Mouse (Mus musculus) embryonic facial prominence, embryonic 15.5 days (tissue): ENCODE data around the gene Jpt1. TPM values are rescaled to one million over a fixed set of nuclear protein-coding genes. Genes with fewer than 3 reads are reported as not detected.

Source experiments
- ATAC-seq: fragments of 200-750 bp; cut with Nextera tagmentation; 2 replicates; pipeline ENCODE4 v1.8.0; 2017; ENCODE audit warnings: low read depth, moderate TSS enrichment; ENCODE audit not compliant: insufficient number of reproducible peaks, low FRiP score, low TSS enrichment
- H3K27ac ChIP-seq: fragments of 300-500 bp; sonication (generic); replicated peaks from 2 replicates; pipeline ENCODE4 v1.5.1; 2015; ENCODE audit warnings: mild to moderate bottlenecking, inconsistent platforms
- H3K27me3 ChIP-seq: fragments of 300-500 bp; sonication (generic); 2 replicates; pipeline ENCODE4 v1.6.1; 2015; ENCODE audit warnings: inconsistent platforms
- H3K36me3 ChIP-seq: fragments of 300-500 bp; sonication (generic); 2 replicates; pipeline ENCODE4 v1.6.1; 2015; ENCODE audit warnings: mild to moderate bottlenecking, inconsistent platforms
- H3K4me1 ChIP-seq: fragments of 300-500 bp; sonication (generic); 2 replicates; pipeline ENCODE4 v1.6.1; 2015; ENCODE audit warnings: inconsistent platforms
- H3K4me2 ChIP-seq: fragments of 300-500 bp; sonication (generic); replicated peaks from 2 replicates; pipeline ENCODE4 v1.6.1; 2015; ENCODE audit warnings: mild to moderate bottlenecking, inconsistent platforms
- H3K4me3 ChIP-seq: fragments of 300-500 bp; sonication (generic); replicated peaks from 2 replicates; pipeline ENCODE4 v1.5.1; 2015; ENCODE audit warnings: mild to moderate bottlenecking, inconsistent platforms
- H3K9ac ChIP-seq: fragments of 300-500 bp; sonication (generic); 2 replicates; pipeline ENCODE4 v1.6.1; 2015; ENCODE audit warnings: inconsistent platforms
- H3K9me3 ChIP-seq: fragments of 300-500 bp; sonication (generic); replicated peaks from 2 replicates; pipeline ENCODE4 v1.6.1; 2016; ENCODE audit warnings: inconsistent platforms
- WGBS: fragments of 180-500 bp; shearing (Covaris S2); methylation state at CpG from one replicate; pipeline ENCODE4 v1.1.7; 2015; 5-methylcytosine and 5-hydroxymethylcytosine counted together
- polyA plus RNA-seq: library from polyadenylated mRNA; unstranded; fragments of >200 nt; fragmentation: Nextera tagmentation; extraction: Ambion mirVana; gene quantifications from 2 replicates; pipeline ENCODE4 v1.2.1, GENCODE M21; 2015

The Jpt1 gene
- 523 and 542 TPM in 2 replicates for polyA plus RNA-seq

- H3K4me3 ChIP-seq = peak within 1 kb of the TSS; percentile 99
- peak; percentile 97 for ATAC-seq
- WGBS = under 1% methylated on average over 24 of the region's 24 CpGs
Observed at GRCm38 (mm10) chr11:115514238-115514663, at the start of gene Jpt1. Gene Jpt1 (minus strand): TSS chr11:115514387.

GRCm38 (mm10) chr11:115563406-115563805 is 49.2 kb upstream of the Jpt1 start:
- Histone ChIP-seq H3K36me3 (peaks cover 26% of the 10 kb centered on the region), H3K27me3 (no peaks in the 10 kb centered on the region), H3K9me3 (no peaks in the 10 kb centered on the region), H3K4me2 (peak overlapping the region; percentile 80), H3K4me1 (peaks cover 7% of the 10 kb centered on the region), H3K9ac (0 out of 2 replicates have a peak overlapping the region, but pooled peaks have one; percentile 71), H3K27ac (peak overlapping the region; percentile 86), H3K4me3 (peak overlapping the region; percentile 83)
- ATAC-seq = no peak
- WGBS = 40% methylated on average over 4 of the region's 4 CpGs

More at GRCm38 (mm10) chr11:115514238-115514663, at the start of gene Jpt1:
- peaks cover 37% of the 10 kb centered on the region for H3K4me1 ChIP-seq
- peak within 1 kb of the TSS; percentile 99 for H3K9ac ChIP-seq
- H3K4me2 ChIP-seq = peak within 1 kb of the TSS; percentile 81
- H3K9me3 ChIP-seq = no peaks in the 10 kb centered on the region
- peak within 1 kb of the TSS; percentile 86 for H3K27ac ChIP-seq
- H3K27me3 ChIP-seq = no peaks in the 10 kb centered on the region
- H3K36me3 ChIP-seq = no peaks in the 10 kb centered on the region

- WGBS = 79% methylated on average over 17 of the region's 17 CpGs
- ATAC-seq = no peak
Observed at GRCm38 (mm10) chr11:115555717-115556116, 41.5 kb upstream of the Jpt1 start.

GRCm38 (mm10) chr11:115552783-115553182 is 38.6 kb upstream of the Jpt1 start:
- 63% methylated on average over 4 of the region's 4 CpGs for WGBS
- no peaks in the 10 kb centered on the region for H3K36me3 ChIP-seq
- no peak for ATAC-seq
- H3K27ac ChIP-seq = no peak overlapping the region
- no peaks in the 10 kb centered on the region for H3K9me3 ChIP-seq
- H3K27me3 ChIP-seq = no peaks in the 10 kb centered on the region
- no peak overlapping the region for H3K4me3 ChIP-seq
- H3K4me1 ChIP-seq = no peaks in the 10 kb centered on the region
- no peak overlapping the region for H3K4me2 ChIP-seq
- H3K9ac ChIP-seq = no peak overlapping the region

More at GRCm38 (mm10) chr11:115555717-115556116, 41.5 kb upstream of the Jpt1 start:
- Histone ChIP-seq H3K4me2 (no peak overlapping the region), H3K4me3 (no peak overlapping the region), H3K9me3 (no peaks in the 10 kb centered on the region), H3K9ac (no peak overlapping the region), H3K36me3 (no peaks in the 10 kb centered on the region), H3K27ac (no peak overlapping the region), H3K27me3 (no peaks in the 10 kb centered on the region), H3K4me1 (no peaks in the 10 kb centered on the region)

- H3K9me3 ChIP-seq = no peaks in the 10 kb centered on the region
- no peak for ATAC-seq
Observed at GRCm38 (mm10) chr11:115543571-115543970, 29.4 kb upstream of the Jpt1 start.

GRCm38 (mm10) chr11:115538045-115538444 is 23.9 kb upstream of the Jpt1 start:
- Histone ChIP-seq H3K4me1 (peaks cover 15% of the 10 kb centered on the region), H3K27me3 (no peaks in the 10 kb centered on the region), H3K9me3 (no peaks in the 10 kb centered on the region), H3K9ac (no peak overlapping the region), H3K36me3 (peaks cover 8% of the 10 kb centered on the region), H3K27ac (no peak overlapping the region), H3K4me3 (no peak overlapping the region), H3K4me2 (no peak overlapping the region)
- no peak for ATAC-seq
- WGBS = 57% methylated on average over 2 of the region's 2 CpGs

More at GRCm38 (mm10) chr11:115543571-115543970, 29.4 kb upstream of the Jpt1 start:
- no peaks in the 10 kb centered on the region for H3K27me3 ChIP-seq
- H3K9ac ChIP-seq = no peak overlapping the region
- no peak overlapping the region for H3K27ac ChIP-seq
- no peaks in the 10 kb centered on the region for H3K36me3 ChIP-seq
- H3K4me1 ChIP-seq = no peaks in the 10 kb centered on the region
- no peak overlapping the region for H3K4me3 ChIP-seq
- H3K4me2 ChIP-seq = no peak overlapping the region
- 58% methylated on average over 4 of the region's 4 CpGs for WGBS

GRCm38 (mm10) chr11:115536856-115537568 is 22.8 kb upstream of the Jpt1 start:
- Histone ChIP-seq H3K4me3 (peak overlapping the region; percentile 96), H3K9me3 (no peaks in the 10 kb centered on the region), H3K27me3 (no peaks in the 10 kb centered on the region), H3K4me1 (peaks cover 15% of the 10 kb centered on the region), H3K9ac (no peak overlapping the region), H3K4me2 (peak overlapping the region; percentile 45), H3K36me3 (peaks cover 18% of the 10 kb centered on the region), H3K27ac (peak overlapping the region; percentile 100)
- ATAC-seq = no peak
- WGBS = 85% methylated on average over 10 of the region's 10 CpGs

- Histone ChIP-seq H3K4me3 (peak within 1 kb of the TSS; percentile 96), H3K27me3 (no peaks in the 10 kb centered on the region), H3K9me3 (no peaks in the 10 kb centered on the region), H3K4me1 (peaks cover 15% of the 10 kb centered on the region), H3K9ac (peak within 1 kb of the TSS; percentile 97), H3K36me3 (peaks cover 27% of the 10 kb centered on the region), H3K4me2 (peak within 1 kb of the TSS; percentile 45), H3K27ac (peak within 1 kb of the TSS; percentile 100)
- under 1% methylated on average over 59 of the region's 70 CpGs for WGBS
- ATAC-seq = peak; percentile 89
Observed at GRCm38 (mm10) chr11:115536038-115536681, 22.0 kb upstream of the Jpt1 start, which contains the start of gene Sumo2. Gene Sumo2 (minus strand): TSS chr11:115536276.

- H3K9me3 ChIP-seq = no peaks in the 10 kb centered on the region
- H3K4me3 ChIP-seq = peak overlapping the region; percentile 96
- under 1% methylated on average over 84 of the region's 84 CpGs for WGBS
- peak; percentile 82 for ATAC-seq
- H3K36me3 ChIP-seq = peaks cover 28% of the 10 kb centered on the region
- peak overlapping the region; percentile 97 for H3K9ac ChIP-seq
- no peaks in the 10 kb centered on the region for H3K27me3 ChIP-seq
- peaks cover 15% of the 10 kb centered on the region for H3K4me1 ChIP-seq
- H3K4me2 ChIP-seq = peak overlapping the region; percentile 45
- H3K27ac ChIP-seq = peak overlapping the region; percentile 100
Observed at GRCm38 (mm10) chr11:115535401-115536037, 21.3 kb upstream of the Jpt1 start.

GRCm38 (mm10) chr11:115534759-115535371 is 20.7 kb upstream of the Jpt1 start:
- WGBS = 3% methylated on average over 11 of the region's 11 CpGs
- no peak for ATAC-seq
- H3K9ac ChIP-seq = peak overlapping the region; percentile 97

More at GRCm38 (mm10) chr11:115534759-115535371, 20.7 kb upstream of the Jpt1 start:
- no peaks in the 10 kb centered on the region for H3K9me3 ChIP-seq
- H3K4me2 ChIP-seq = peak overlapping the region; percentile 45
- H3K4me1 ChIP-seq = peaks cover 15% of the 10 kb centered on the region
- H3K27ac ChIP-seq = peak overlapping the region; percentile 100
- H3K27me3 ChIP-seq = no peaks in the 10 kb centered on the region
- H3K4me3 ChIP-seq = peak overlapping the region; percentile 96
- peaks cover 35% of the 10 kb centered on the region for H3K36me3 ChIP-seq
